Mouse (Mus musculus): ENCODE data around the gene Slco1a6. TPM values are rescaled to one million over a fixed set of nuclear protein-coding genes. Genes with fewer than 3 reads are reported as not detected.
"Not testable (repeated sequence)": the region's sequence is repeated elsewhere in the genome, so short reads cannot be mapped to it uniquely, and the experiment has no call there.

Slco1a6 gene
- not detected for total RNA-seq (2021)

DNA sequence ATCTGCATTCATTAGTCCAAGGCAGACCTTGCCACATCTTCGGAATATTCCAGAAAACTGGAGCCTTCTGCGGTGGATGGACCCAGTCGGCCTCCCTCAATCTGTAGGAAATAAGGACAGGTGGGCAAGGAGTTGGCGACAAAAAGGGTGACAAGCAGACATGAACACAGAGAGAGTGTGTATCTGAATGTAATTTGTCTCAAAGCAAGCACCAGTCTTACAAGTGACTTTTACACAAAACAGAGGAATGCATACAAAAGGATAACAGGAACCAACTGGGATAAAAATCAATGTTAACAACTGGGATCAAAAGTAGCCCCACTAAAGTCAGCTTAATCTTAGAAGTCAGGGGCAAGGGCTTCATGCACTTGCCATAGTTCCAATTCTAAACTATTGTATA lies at the start of gene Slco1a6:
Gene Slco1a6 (minus strand): TSS at position 101 of the 400 bp plus-strand sequence.
- intact Hi-C loops (cut with DNase I): no loop called here
- DNase-seq (ENCODE audit: low spot score): no peak

- DNase-seq (ENCODE audit: low spot score); intact Hi-C loops (cut with DNase I): not testable (repeated sequence)
These were observed 42.5 kb upstream of the Slco1a6 start for GRCm38 (mm10) chr6:142250738-142251307.

- intact Hi-C loops (cut with DNase I): no loop called here
- DNase-seq (ENCODE audit: low spot score): no peak
These were observed 36.7 kb upstream of the Slco1a6 start for GRCm38 (mm10) chr6:142245065-142245464.

GRCm38 (mm10) chr6:142239468-142239867 lies 31.1 kb upstream of the Slco1a6 start:
- intact Hi-C loops (cut with DNase I): no loop called here
- no peak for DNase-seq (ENCODE audit: low spot score)

- intact Hi-C loops (cut with DNase I): no loop called here
- no peak for DNase-seq (ENCODE audit: low spot score)
These were observed 11.8 kb upstream of the Slco1a6 start for GRCm38 (mm10) chr6:142220138-142220537.

GRCm38 (mm10) chr6:142211821-142212220 lies 3.5 kb upstream of the Slco1a6 start:
- DNase-seq (ENCODE audit: low spot score): no peak
- intact Hi-C loops (cut with DNase I): no loop called here

DNA sequence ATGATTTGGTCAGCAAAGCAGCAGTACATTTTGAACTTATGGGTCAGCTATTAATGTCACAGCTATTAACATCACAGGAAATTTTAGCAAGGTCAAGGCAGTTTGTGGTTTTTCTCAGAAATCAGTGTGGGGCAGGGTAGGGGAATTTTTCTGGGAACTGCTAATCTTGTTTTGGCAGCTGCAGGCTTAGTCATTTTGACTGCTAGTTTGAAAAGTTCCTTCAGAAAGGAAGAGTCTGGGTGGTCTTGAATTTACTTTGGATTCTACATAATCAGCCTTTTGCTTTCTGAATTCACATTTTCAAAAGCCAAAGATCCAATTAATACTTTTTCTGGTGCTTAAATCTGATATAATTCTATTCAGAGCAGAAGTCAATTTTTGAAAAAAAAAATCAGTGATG lies 1.4 kb upstream of the Slco1a6 start:
- intact Hi-C loops (cut with DNase I): no loop called here

DNA sequence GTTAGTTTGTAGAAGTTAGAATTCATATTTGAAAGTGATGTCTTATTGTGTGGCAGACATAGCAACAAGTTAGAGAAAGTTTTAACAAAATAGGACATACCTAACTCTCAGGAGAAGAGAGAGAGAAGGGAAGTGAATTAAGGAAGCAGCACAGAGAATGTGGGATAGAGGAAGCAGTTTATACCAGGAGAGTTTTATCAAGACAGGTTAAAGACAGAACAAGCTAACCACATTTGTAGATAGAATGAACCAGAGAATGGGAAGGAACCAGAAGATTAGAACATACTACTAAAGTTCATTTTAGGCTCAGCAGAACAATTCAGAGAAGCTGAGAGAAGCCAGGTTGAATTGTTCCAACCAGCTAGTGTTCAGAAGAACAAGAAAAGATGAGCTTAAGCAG lies 7.8 kb downstream of the Slco1a6 start:
- intact Hi-C loops (cut with DNase I): no loop called here
- no peak for DNase-seq (ENCODE audit: low spot score)

More for the DNA sequence above, 1.4 kb upstream of the Slco1a6 start:
- DNase-seq (ENCODE audit: low spot score): no peak

DNA sequence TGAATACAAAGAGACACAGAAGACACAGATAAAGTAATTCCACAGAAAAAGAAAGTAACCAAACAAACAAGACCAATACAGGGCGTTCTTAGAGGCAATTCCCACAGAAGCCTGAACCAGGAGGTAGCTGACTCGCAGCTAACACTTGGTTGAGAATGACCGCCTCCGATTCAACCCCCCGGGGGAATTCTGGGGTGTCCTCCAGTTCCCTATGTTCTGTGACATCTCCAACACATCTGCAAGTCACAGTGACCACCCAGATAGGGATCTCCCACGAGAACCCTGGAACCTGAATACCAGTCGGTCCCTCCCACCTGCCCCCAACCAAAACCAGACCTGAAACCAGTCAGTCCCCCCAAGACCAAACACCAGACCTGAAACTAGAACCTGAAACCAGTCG lies 14.1 kb downstream of the Slco1a6 start:
- intact Hi-C loops (cut with DNase I): no loop called here
- no peak for DNase-seq (ENCODE audit: low spot score)

DNA sequence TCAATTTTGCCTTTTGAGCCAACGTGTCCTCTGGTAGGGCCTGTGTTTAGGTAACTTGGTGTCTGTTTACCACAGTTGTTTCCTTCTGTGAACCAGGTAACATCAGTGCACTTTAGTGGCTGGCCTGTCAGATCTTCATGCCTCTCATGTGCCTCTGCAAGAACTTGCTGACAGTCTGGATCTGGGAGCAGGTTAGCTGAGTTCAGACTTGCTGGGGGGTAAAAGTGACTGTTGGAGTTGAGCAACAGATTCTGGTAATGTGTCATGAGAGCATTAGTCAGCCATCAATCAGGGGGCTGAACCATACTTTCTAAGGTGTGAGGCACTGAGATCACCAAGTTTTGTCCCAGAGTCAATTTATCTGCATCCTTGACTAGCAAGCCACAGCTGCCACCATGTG lies 16.4 kb downstream of the Slco1a6 start:
- DNase-seq (ENCODE audit: low spot score): no peak
- intact Hi-C loops (cut with DNase I): no loop called here

- intact Hi-C loops (cut with DNase I): no loop called here
These were observed 20.9 kb downstream of the Slco1a6 start for GRCm38 (mm10) chr6:142187426-142187825.

GRCm38 (mm10) chr6:142185868-142186415 lies 22.4 kb downstream of the Slco1a6 start:
- no peak for DNase-seq (ENCODE audit: low spot score)
- intact Hi-C loops (cut with DNase I): no loop called here

More at GRCm38 (mm10) chr6:142187426-142187825, 20.9 kb downstream of the Slco1a6 start:
- no peak for DNase-seq (ENCODE audit: low spot score)

- intact Hi-C loops (cut with DNase I): no loop called here
- DNase-seq (ENCODE audit: low spot score): no peak
These were observed 44.9 kb downstream of the Slco1a6 start for GRCm38 (mm10) chr6:142163406-142163805.

- no peak for DNase-seq (ENCODE audit: low spot score)
- intact Hi-C loops (cut with DNase I): no loop called here
These were observed 47.1 kb downstream of the Slco1a6 start for GRCm38 (mm10) chr6:142161171-142161570.

DNA sequence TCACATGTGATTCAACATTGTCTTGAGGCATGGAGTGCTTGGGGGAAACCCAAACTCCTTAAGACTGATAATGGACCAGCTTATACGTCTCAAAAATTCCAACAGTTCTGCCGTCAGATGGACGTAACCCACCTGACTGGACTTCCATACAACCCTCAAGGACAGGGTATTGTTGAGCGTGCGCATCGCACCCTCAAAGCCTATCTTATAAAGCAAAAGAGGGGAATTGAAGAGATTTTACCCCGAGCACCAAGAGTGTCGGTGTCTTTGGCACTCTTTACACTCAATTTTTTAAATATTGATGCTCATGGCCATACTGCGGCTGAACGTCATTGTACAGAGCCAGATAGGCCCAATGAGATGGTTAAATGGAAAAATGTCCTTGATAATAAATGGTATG lies 54.2 kb downstream of the Slco1a6 start:
- intact Hi-C loops (cut with DNase I): not testable (repeated sequence)
- DNase-seq (ENCODE audit: low spot score): peak; percentile 37

- intact Hi-C loops (cut with DNase I): no loop called here
These were observed 60.0 kb downstream of the Slco1a6 start for GRCm38 (mm10) chr6:142148371-142148770.

DNA sequence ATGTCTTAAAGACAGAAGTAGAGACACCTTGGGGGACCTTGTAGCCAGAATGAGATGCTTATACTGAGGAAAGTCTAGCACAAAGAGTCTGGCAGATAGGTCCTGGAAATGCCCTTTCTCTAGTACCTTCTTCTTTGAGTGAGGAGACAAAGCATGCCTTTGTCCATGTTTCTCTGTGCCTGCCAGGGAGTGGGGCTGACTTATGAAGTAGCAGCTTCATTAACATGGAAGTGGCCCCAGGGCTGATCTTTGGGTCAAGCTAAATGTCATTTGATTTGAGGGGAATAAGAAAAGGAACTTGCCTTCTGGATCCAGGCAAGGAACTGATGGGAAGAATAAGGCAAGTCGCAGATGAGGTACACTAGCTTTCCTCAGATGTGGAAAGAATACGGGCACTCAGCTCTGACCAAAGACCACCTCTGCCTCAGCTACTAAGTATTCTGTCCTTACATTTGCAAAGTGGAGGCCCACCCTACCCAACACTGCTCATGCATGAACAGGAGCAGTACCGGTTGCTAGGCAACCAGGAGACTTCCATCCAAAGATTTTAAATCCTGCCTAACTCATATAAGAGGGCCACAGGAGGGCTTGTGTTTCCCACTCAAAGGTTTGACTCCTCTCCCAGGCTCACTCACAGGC lies 96.5 kb downstream of the Slco1a6 start:
- no peak for DNase-seq (ENCODE audit: low spot score)
- intact Hi-C loops (cut with DNase I): no loop called here

More at GRCm38 (mm10) chr6:142148371-142148770, 60.0 kb downstream of the Slco1a6 start:
- no peak for DNase-seq (ENCODE audit: low spot score)

DNA sequence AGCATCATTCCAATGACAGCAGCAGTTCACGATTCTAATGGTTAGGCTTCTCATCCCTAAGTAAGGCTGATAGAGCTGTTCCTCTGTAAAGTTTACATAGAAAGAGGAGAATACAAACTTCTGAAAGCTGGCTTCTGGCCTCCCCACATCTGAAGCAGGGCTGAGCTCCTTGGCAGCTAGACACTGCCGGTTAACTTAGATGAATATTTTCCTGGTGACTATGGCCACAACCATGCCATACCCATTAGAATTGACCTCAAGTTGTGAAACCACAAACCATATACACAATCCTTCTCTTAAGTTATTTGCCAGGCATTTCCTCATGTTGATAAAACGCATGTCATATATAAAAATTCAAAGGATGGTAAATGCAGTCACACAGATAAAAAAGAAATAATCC lies 117.2 kb downstream of the Slco1a6 start:
- intact Hi-C loops (cut with DNase I): no loop called here
- DNase-seq (ENCODE audit: low spot score): no peak

- intact Hi-C loops (cut with DNase I): not testable (repeated sequence)
These were observed 150.0 kb downstream of the Slco1a6 start for GRCm38 (mm10) chr6:142058281-142058680.

GRCm38 (mm10) chr6:142047689-142048088 lies 160.6 kb downstream of the Slco1a6 start:
- no peak for DNase-seq (ENCODE audit: low spot score)
- intact Hi-C loops (cut with DNase I): no loop called here

More at GRCm38 (mm10) chr6:142058281-142058680, 150.0 kb downstream of the Slco1a6 start:
- not testable (repeated sequence) for DNase-seq (ENCODE audit: low spot score)

DNA sequence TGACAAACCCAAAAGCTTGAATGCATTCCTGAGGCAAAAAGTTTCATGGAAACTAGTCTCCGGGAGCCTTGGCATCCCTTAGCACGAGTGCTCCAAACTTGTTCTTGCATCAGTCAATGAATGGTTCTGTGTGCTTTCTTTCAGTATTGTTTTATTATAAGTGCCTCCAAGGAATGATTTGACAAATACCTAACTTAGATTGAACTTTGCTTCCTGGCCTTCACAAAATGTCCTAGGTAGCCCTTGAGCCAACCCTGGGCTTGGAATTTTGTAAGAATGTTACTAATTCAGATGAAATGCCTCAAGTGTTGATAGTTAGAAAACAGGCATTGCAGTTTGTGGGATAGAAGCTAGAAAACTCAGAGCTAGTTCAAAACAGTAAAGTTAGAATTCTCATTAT lies 162.6 kb downstream of the Slco1a6 start:
- intact Hi-C loops (cut with DNase I): no loop called here

More for the DNA sequence above, 162.6 kb downstream of the Slco1a6 start:
- DNase-seq (ENCODE audit: low spot score): no peak

Measured in heart, postnatal 25 days (tissue).